Mouse (Mus musculus): ENCODE measurements at regions not wholly inside any gene's neighbourhood (a gene's known extent, or its start where the extent isn't known, plus 50 kb on each side); places are given as distances from the start of the nearest gene placed in this dataset.
"Not testable (repeated sequence)": the region's sequence is repeated elsewhere in the genome, so short reads cannot be mapped to it uniquely, and the experiment has no call there.

- DNase-seq (ENCODE audit: low spot score), result no peak
Measured at GRCm38 (mm10) chr16:26860566-26860965, 130.9 kb downstream of the Gmnc start.

GRCm38 (mm10) chr16:26849191-26849590 lies 142.3 kb downstream of the Gmnc start:
- DNase-seq (ENCODE audit: low spot score), result no peak

GRCm38 (mm10) chr16:26827006-26827405 lies 164.4 kb downstream of the Gmnc start:
- no peak for DNase-seq (ENCODE audit: low spot score)

GRCm38 (mm10) chr16:26811201-26811600 lies 180.3 kb downstream of the Gmnc start:
- not testable (repeated sequence) for DNase-seq (ENCODE audit: low spot score)

- no peak for DNase-seq (ENCODE audit: low spot score)
Measured at GRCm38 (mm10) chr16:26805426-26805825, 186.0 kb downstream of the Gmnc start.

- no peak for DNase-seq (ENCODE audit: low spot score)
Measured at GRCm38 (mm10) chr16:26787042-26787620, 204.3 kb downstream of the Gmnc start.

GRCm38 (mm10) chr16:26782331-26782730 lies 200.8 kb downstream of the Il1rap start:
- peak; percentile 18 for DNase-seq (ENCODE audit: low spot score)

Data from left cerebral cortex, adult 11 months (tissue).